ENCODE assay signal across 15 mouse cellular contexts in the genomic region with DNA sequence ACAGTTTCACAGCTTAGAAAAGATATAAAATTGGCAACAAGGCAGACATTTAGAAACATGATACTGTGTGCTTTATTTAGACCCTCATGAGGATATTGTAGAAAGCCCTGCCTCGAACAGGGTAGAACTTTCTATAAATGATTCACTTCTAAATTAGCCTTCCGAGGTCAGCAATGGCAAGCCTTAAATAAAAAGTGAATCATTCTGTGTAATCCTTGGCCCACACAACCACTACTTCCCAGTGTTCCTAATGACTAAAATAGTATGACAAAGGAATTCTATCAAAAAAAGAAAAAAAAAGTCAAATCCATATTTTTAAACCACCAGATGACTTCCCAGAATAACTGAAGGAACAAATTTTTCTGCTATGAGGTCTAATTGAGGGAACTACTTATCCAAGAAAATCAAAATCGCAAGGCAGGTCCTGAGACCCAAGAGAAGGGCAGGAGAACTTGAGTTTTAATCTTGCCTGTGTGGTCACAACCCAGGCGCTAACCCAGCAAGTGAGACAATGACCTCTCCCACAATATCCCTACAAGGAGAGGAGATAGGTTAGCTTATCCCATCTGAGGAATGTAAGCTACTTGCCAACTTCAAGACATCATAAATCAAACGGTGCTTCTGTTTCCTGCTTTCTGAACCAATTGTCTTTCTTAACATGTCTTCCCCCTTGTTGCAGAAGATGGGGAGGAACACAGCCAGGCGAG. TPM values are rescaled to one million over a fixed set of nuclear protein-coding genes. Genes with fewer than 3 reads are reported as not detected.
DNase-seq lines count a peak whose midpoint lies in the region; ATAC-seq and TF ChIP-seq lines count a peak whose summit lies in the region.
"Had no signal": no experiment of that assay in that cellular context is flagged by ENCODE, and none has a peak within 500 bp of the region (broad histone marks: within the 10 kb centered on the region; RNA-seq: fewer than 3 reads in every experiment).

No protein-coding gene starts in this region.

- peaks cover 5% of the 10 kb centered on the region for H3K4me1 ChIP-seq in lung, postnatal 0 days (ENCODE audit: insufficient read depth, low read depth, low read length)
- H3K4me1 ChIP-seq in heart, embryonic 15.5 days (replicated peaks): peaks cover 53% of the 10 kb centered on the region

- TF ChIP-seq EP300 in lung, postnatal 0 days (IDR thresholded peaks at IDR 0.05): no peak

- H3K36me3 ChIP-seq in lung, postnatal 0 days (ENCODE audit: insufficient read depth, low read length): no peaks in the 10 kb centered on the region
- H3K36me3 ChIP-seq in heart, embryonic 15.5 days: no peaks in the 10 kb centered on the region
- H3K36me3 ChIP-seq: embryonic facial prominence, embryonic 15.5 days had no signal

- ATAC-seq in lung, postnatal 0 days: peak; percentile 59
- ATAC-seq in heart, embryonic 15.5 days (replicated peaks; ENCODE audit: insufficient number of reproducible peaks, insufficient read depth, low FRiP score, low read depth): 0 out of 2 replicates have a peak, but pooled peaks have one; percentile 15
- ATAC-seq: forebrain, postnatal 0 days had no signal

- no peaks in the 10 kb centered on the region for H3K9me3 ChIP-seq in lung, postnatal 0 days (ENCODE audit: low read length)
- H3K9me3 ChIP-seq in heart, embryonic 15.5 days (replicated peaks): no peaks in the 10 kb centered on the region
- H3K9me3 ChIP-seq: embryonic facial prominence, embryonic 15.5 days had no signal

- H3K9ac ChIP-seq in lung, postnatal 0 days (replicated peaks; ENCODE audit: low read depth): no peak overlapping the region
- no peak overlapping the region for H3K9ac ChIP-seq in heart, embryonic 15.5 days
- H3K9ac ChIP-seq: embryonic facial prominence, embryonic 15.5 days; forebrain, postnatal 0 days had no signal

- peak; percentile 60 to 67 for DNase-seq in heart, adult 9 months (ENCODE audit: low spot score in 2 of 2)
- DNase-seq in heart, postnatal 36 days: no peak
- peak; percentile 72 for DNase-seq in lung, postnatal 0 days (ENCODE audit: low spot score)
- DNase-seq in lung, adult 18-20 months: no peak
- DNase-seq in urinary bladder, postnatal 4 days (ENCODE audit: low spot score in 2 of 2): no peak
- DNase-seq in cerebellum, adult 18-20 months: no peak
- no peak for DNase-seq in right cerebral cortex, postnatal 25 days
- DNase-seq: cerebellum, postnatal 14 days; forebrain, postnatal 0 days; thymus, adult 18-20 months had no signal

- 41% methylated on average over 6 of the region's 6 CpGs for WGBS in lung, postnatal 0 days
- WGBS in heart, embryonic 15.5 days: 32% methylated on average over 6 of the region's 6 CpGs

- TF ChIP-seq CTCF in lung, postnatal 0 days (IDR thresholded peaks at IDR 0.05): no peak

- H3K4me3 ChIP-seq in lung, postnatal 0 days (ENCODE audit: low read depth, low read length): no peak overlapping the region
- H3K4me3 ChIP-seq in heart, embryonic 15.5 days: no peak overlapping the region
- H3K4me3 ChIP-seq: embryonic facial prominence, embryonic 15.5 days had no signal

- H3K27ac ChIP-seq in lung, postnatal 0 days (ENCODE audit: low read length): 0 out of 2 replicates have a peak overlapping the region, but pooled peaks have one; percentile 32
- H3K27ac ChIP-seq in heart, embryonic 15.5 days: peak overlapping the region; percentile 96
- H3K27ac ChIP-seq: embryonic facial prominence, embryonic 15.5 days; macrophage had no signal

- no peak overlapping the region for H3K4me2 ChIP-seq in lung, postnatal 0 days (replicated peaks; ENCODE audit: low read depth, low read length)
- no peak overlapping the region for H3K4me2 ChIP-seq in heart, embryonic 15.5 days
- H3K4me2 ChIP-seq: embryonic facial prominence, embryonic 15.5 days had no signal

- intact Hi-C loops in heart, postnatal 36 days (cut with DNase I): no loop called here

- H3K27me3 ChIP-seq in lung, postnatal 0 days (replicated peaks; ENCODE audit: insufficient read depth, low read length): no peaks in the 10 kb centered on the region
- no peaks in the 10 kb centered on the region for H3K27me3 ChIP-seq in heart, embryonic 15.5 days
- H3K27me3 ChIP-seq: CH12.LX; embryonic facial prominence, embryonic 15.5 days had no signal

RNA-seq across cellular contexts. Expression of a gene that starts 22.9 kb away (rescaled TPM):
- total RNA-seq in heart, postnatal 36 days (2021): 1 to 10 TPM; 3.5 to 3.6 TPM
- polyA plus RNA-seq in lung, postnatal 0 days (2015; fragmentation: Nextera tagmentation; extraction: Ambion mirVana): 86.3 and 107 TPM in 2 replicates
- 4.6 and 5.0 TPM in 2 replicates for polyA plus RNA-seq in heart, embryonic 15.5 days (2015; fragmentation: Nextera tagmentation; extraction: Ambion mirVana)
- total RNA-seq: hematopoietic stem cell, adult 5-6 weeks had no signal
- polyA plus RNA-seq: macrophage had no signal

Comparison
In these comparisons a context has a peak if more than half of its experiments do, and no peak if none do; other contexts are left out.
1. DNase-seq: peak in heart, adult 9 months (2 of 2) and lung, postnatal 0 days (single experiment); none in heart, postnatal 36 days (0 of 2), lung, adult 18-20 months (0 of 2), urinary bladder, postnatal 4 days (0 of 2), cerebellum, adult 18-20 months (0 of 2) and right cerebral cortex, postnatal 25 days (single experiment).
2. RNA of a gene that starts 22.9 kb away (polyA plus RNA-seq): 86.3 to 107 TPM in lung, postnatal 0 days; 4.6 to 5.0 TPM in heart, embryonic 15.5 days; every median in the first group is over 10 times any median in the second.